Mouse (Mus musculus): ENCODE results near the gene Kpna7. TPM values are rescaled to one million over a fixed set of nuclear protein-coding genes. Genes with fewer than 3 reads are reported as not detected.

Kpna7 gene
- polyA plus RNA-seq, 1 experiment from 2014 or later = not detected

- no peak overlapping the region for H3K27ac ChIP-seq (ENCODE audit: low read depth)
- TF ChIP-seq CTCF (IDR thresholded peaks at IDR 0.05; ENCODE audit: low read depth) = no peak
- ATAC-seq (ENCODE audit: insufficient read depth) (no peak), DNase-seq (no peak)
- no peaks in the 10 kb centered on the region for H3K9me3 ChIP-seq (ENCODE audit: low read depth, low read length)
- 69% methylated on average over 2 of the region's 2 CpGs for WGBS
- H3K4me1 ChIP-seq (ENCODE audit: insufficient read depth) = no peaks in the 10 kb centered on the region
- no peaks in the 10 kb centered on the region for H3K27me3 ChIP-seq (ENCODE audit: insufficient read depth, low read length)
- H3K4me2 ChIP-seq = no peak overlapping the region
- no peak overlapping the region for H3K9ac ChIP-seq
- H3K36me3 ChIP-seq (ENCODE audit: insufficient read depth) = no peaks in the 10 kb centered on the region
- no peak overlapping the region for H3K4me3 ChIP-seq (ENCODE audit: low read depth, low read length)
These were observed 146.5 kb downstream of the Kpna7 start for GRCm38 (mm10) chr5:144937304-144937703.

Other genes with a start within 250 kb of the Kpna7 start
- 27.0 and 28.3 TPM in 2 replicates for gene Smurf1, start 118.2 kb downstream of the Kpna7 start, polyA plus RNA-seq (2014; fragmentation: Nextera tagmentation; extraction: Ambion mirVana)
- not detected in 2 replicates for gene Gm4871, start 51.3 kb downstream of the Kpna7 start, polyA plus RNA-seq (2014; fragmentation: Nextera tagmentation; extraction: Ambion mirVana)
- gene 1700018F24Rik, start 41.0 kb downstream of the Kpna7 start, polyA plus RNA-seq (2014; fragmentation: Nextera tagmentation; extraction: Ambion mirVana) = not detected in 2 replicates
- gene Arpc1a, start 200 bp downstream of the Kpna7 start, polyA plus RNA-seq (2014; fragmentation: Nextera tagmentation; extraction: Ambion mirVana) = 144 and 148 TPM in 2 replicates
- 182 and 189 TPM in 2 replicates for gene Arpc1b, start 30.2 kb upstream of the Kpna7 start, polyA plus RNA-seq (2014; fragmentation: Nextera tagmentation; extraction: Ambion mirVana)
- gene Pdap1, start 56.2 kb upstream of the Kpna7 start, polyA plus RNA-seq (2014; fragmentation: Nextera tagmentation; extraction: Ambion mirVana) = 107 and 113 TPM in 2 replicates
- gene Bud31, start 56.3 kb upstream of the Kpna7 start, polyA plus RNA-seq (2014; fragmentation: Nextera tagmentation; extraction: Ambion mirVana) = 201 and 204 TPM in 2 replicates
- gene Ptcd1, start 83.1 kb upstream of the Kpna7 start, polyA plus RNA-seq (2014; fragmentation: Nextera tagmentation; extraction: Ambion mirVana) = 13.0 and 14.4 TPM in 2 replicates
- gene Cpsf4, start 83.2 kb upstream of the Kpna7 start, polyA plus RNA-seq (2014; fragmentation: Nextera tagmentation; extraction: Ambion mirVana) = 36.5 and 42.3 TPM in 2 replicates
- gene Atp5j2, start 108.0 kb upstream of the Kpna7 start, polyA plus RNA-seq (2014; fragmentation: Nextera tagmentation; extraction: Ambion mirVana) = 564 and 578 TPM in 2 replicates
- 7.0 and 7.5 TPM in 2 replicates for gene Zkscan14, start 117.8 kb upstream of the Kpna7 start, polyA plus RNA-seq (2014; fragmentation: Nextera tagmentation; extraction: Ambion mirVana)
- gene Zkscan5, start 120.5 kb upstream of the Kpna7 start, polyA plus RNA-seq (2014; fragmentation: Nextera tagmentation; extraction: Ambion mirVana) = 12.9 and 13.4 TPM in 2 replicates
- 34.4 and 37.0 TPM in 2 replicates for gene Zfp655, start 147.7 kb upstream of the Kpna7 start, polyA plus RNA-seq (2014; fragmentation: Nextera tagmentation; extraction: Ambion mirVana)
- 0.36 and 0.57 TPM in 2 replicates for gene Zscan25, start 196.5 kb upstream of the Kpna7 start, polyA plus RNA-seq (2014; fragmentation: Nextera tagmentation; extraction: Ambion mirVana)